Mouse (Mus musculus): Measurements from ENCODE around the gene Lrrc8e. TPM values are rescaled to one million over a fixed set of nuclear protein-coding genes. Genes with fewer than 3 reads are reported as not detected.

The Lrrc8e gene
- 0.05 and 0.13 TPM in 2 replicates for polyA plus RNA-seq (2012; rRNA removed)

GRCm38 (mm10) chr8:4226739-4227347 is at the start of gene Lrrc8e:
Gene Lrrc8e, plus strand, starts transcription at chr8:4226827.

GRCm38 (mm10) chr8:4216791-4217621 is 9.6 kb upstream of the Lrrc8e start, which contains the start of gene Prr36:
Gene Prr36, minus strand, starts transcription at chr8:4217459.

GRCm38 (mm10) chr8:4238434-4239192 is 12.0 kb downstream of the Lrrc8e start, which contains the start of the genes Map2k7 and Gm49320:
Gene Map2k7, plus strand, starts transcription at chr8:4238740.
Gene Gm49320, plus strand, starts transcription at chr8:4238865.

GRCm38 (mm10) chr8:4247951-4248540 is 21.4 kb downstream of the Lrrc8e start, which contains the start of gene Tgfbr3l:
Gene Tgfbr3l, plus strand, starts transcription at chr8:4248214.

DNA sequence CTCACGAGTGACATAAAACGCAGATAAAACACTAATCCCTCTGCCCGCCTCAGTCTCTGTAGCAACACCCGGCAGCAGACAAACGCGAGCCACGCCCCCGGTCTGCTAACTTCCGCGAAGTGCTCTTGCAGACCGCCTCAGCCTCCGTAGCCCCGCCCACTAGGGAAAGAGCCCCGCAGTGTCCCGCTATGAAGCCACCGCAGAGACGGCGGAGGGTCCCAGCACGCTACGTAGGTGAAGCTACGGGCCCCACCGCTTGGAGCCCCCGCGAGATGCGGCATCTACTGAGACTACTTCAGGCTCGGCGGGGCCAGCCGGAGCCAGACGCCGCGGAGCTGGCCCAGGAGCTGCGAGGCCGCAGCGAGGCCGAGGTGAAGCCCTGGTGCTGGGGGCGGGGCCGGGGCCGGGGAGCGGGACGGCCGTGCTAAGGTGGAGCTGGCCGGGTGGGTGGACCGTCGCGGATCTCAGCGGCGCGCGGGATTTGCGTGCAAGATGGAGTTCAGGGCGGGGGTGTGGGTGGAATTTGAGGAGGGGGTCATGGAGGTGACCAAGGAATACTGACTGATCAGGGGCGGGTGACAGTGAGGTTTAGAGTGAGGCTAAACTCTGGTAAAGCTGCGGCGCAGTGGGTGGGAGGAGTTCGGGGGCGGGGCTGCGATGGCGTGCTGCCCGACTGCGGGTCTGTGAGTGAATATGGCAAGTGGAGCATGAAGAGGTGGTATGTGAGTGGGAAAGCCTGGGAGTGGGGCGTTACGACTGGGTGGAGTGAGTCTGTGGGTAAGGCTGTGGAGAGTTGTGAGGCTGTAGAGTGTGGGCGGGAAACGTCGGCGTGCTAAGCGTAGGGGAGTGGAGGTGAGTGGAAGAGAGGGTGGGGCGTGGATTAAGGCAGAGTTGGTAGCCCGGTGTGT is 26.6 kb downstream of the Lrrc8e start, which contains the start of gene Snapc2:
Gene Snapc2 (plus strand): TSS at position 147 of the 908 bp plus-strand sequence.

GRCm38 (mm10) chr8:4259125-4259804 is 32.6 kb downstream of the Lrrc8e start, which contains the start of gene Ctxn1:
Gene Ctxn1, minus strand, starts transcription at chr8:4259274.

DNA sequence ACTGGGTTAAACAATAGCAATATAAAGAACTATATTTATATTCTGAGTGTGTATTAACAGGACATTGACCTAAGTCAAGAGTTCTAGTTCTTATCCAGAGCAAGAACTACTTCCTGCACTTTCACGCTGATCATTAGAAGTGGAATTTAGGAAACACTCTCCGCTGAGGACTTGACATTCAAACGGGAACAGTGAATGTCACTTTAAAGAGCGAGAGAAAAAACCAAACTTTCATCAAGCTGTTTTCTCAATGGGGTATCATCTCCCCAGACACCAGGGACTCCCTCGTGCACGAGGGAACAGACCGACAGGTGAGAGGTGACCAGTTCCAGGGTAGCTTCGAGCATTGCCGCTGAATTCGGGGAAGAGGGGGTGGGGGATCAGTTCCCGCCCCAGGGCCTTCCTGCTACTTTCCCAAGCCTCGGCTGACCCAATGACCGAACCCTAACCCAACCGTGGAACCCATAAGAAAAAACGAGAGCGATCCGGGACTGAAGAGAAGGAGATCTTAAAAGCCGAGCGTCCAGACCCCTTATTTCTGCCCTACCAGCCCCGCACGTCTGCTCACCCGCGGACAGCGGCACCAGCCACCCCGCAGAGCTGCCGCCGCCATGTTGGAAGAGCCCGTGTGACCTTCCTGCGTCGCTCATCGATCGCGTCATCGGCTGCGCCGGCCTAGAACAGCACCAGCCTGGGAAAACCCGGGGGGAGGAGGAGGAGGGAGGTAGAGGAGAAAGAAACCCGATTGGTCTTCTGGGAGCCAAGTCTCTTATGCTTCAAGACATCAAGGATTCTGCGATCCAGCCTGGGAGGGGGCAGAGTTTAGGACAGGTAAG is 48.9 kb downstream of the Lrrc8e start, which contains the start of gene Timm44:
Gene Timm44 (minus strand): TSS at position 639 of the 836 bp plus-strand sequence.

Other genes with a start within 250 kb of the Lrrc8e start
- gene Cd209f, start 121.0 kb upstream of the Lrrc8e start, polyA plus RNA-seq (2012; rRNA removed), result 3.6 and 3.7 TPM in 2 replicates
- gene Cd209g, start 92.7 kb upstream of the Lrrc8e start, polyA plus RNA-seq (2012; rRNA removed), result 0.22 and 0.35 TPM in 2 replicates
- gene Evi5l, start 60.3 kb upstream of the Lrrc8e start, polyA plus RNA-seq (2012; rRNA removed), result 3.2 and 4.3 TPM in 2 replicates
- 0.17 and 0.18 TPM in 2 replicates for gene Prr36, start 9.4 kb upstream of the Lrrc8e start, polyA plus RNA-seq (2012; rRNA removed)
- gene Map2k7, start 11.9 kb downstream of the Lrrc8e start, polyA plus RNA-seq (2012; rRNA removed), result 12.7 and 15.2 TPM in 2 replicates
- 0.53 and 0.96 TPM in 2 replicates for gene Gm49320, start 12.0 kb downstream of the Lrrc8e start, polyA plus RNA-seq (2012; rRNA removed)
- gene Tgfbr3l, start 21.4 kb downstream of the Lrrc8e start, polyA plus RNA-seq (2012; rRNA removed), result 5.8 and 7.9 TPM in 2 replicates
- 11.5 and 11.6 TPM in 2 replicates for gene Snapc2, start 26.3 kb downstream of the Lrrc8e start, polyA plus RNA-seq (2012; rRNA removed)
- 2.6 and 3.5 TPM in 2 replicates for gene Ctxn1, start 32.4 kb downstream of the Lrrc8e start, polyA plus RNA-seq (2012; rRNA removed)
- 37.4 and 44.4 TPM in 2 replicates for gene Timm44, start 49.1 kb downstream of the Lrrc8e start, polyA plus RNA-seq (2012; rRNA removed)
- 4.4 and 5.2 TPM in 2 replicates for gene Ccl25, start 98.4 kb downstream of the Lrrc8e start, polyA plus RNA-seq (2012; rRNA removed)
- gene Elavl1, start 98.6 kb downstream of the Lrrc8e start, polyA plus RNA-seq (2012; rRNA removed), result 22.4 and 23.0 TPM in 2 replicates

Data from liver, embryonic 18 days (tissue).